Mouse (Mus musculus) mouse embryonic stem cell (cell line): ENCODE data around the gene Cryzl2.

Experiments
- in situ Hi-C, 2 experiments: fragments of 300-500 bp; cut with MboI; formaldehyde crosslinking; loops; 1 replicate in 1 of 2; 3 replicates in 1 of 2; pipeline ENCODE4 v1.14.3; 2019 to 2020; ENCODE audit warnings: low sequenced_read_pairs in 2 of 2, low pct_unique_long_range_greater_than_20kb in 1 of 2, mixed read lengths in 1 of 2; ENCODE audit not compliant: unreplicated experiment in 1 of 2

The Cryzl2 gene

DNA sequence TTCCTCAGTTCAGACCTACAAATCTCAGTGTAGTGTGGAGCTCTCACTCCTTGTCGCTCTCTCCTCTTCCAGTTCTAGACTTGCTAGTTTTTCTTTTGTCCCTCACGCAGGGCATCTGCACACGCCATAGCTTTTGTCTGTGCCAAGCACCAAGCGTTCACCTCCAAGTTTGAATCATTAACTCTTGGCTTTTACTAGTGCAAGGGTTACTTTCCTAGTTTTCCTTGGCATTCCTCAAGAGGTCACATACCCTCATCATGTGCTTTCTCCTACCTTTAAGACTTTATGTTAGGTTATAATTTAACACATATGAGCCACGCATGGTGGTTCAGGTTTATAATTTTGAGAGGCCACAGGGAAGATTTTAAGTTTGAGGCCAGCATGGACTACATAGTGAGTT is 2.9 kb downstream of the Cryzl2 start:
- in situ Hi-C loops, result loop anchor here in 1 of 2 experiments (25.0 kb wide), 1 partner anchor 374 kb away; no protein-coding TSS in a partner anchor

DNA sequence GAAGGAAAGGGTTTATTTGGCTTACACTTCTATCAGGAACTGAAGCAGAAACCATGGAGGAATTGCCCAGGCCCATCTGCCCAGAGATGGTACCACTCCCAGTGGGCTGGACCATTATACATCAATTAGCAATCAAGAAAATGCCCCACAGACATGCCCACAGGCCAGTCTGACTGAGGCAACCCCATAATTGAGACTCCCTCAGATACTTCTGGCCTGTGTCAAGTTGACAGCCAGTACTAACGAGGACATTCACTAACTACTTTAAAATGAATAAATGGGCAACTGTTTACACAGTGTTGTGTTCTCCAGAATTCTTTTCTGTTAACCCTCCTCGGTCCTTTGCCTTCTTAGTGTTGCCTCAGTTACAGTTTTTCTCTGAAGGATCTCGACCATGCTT is 4.0 kb downstream of the Cryzl2 start:
- in situ Hi-C loops, result loop anchor here in 1 of 2 experiments (25.0 kb wide), 1 partner anchor 375 kb away; no protein-coding TSS in a partner anchor

DNA sequence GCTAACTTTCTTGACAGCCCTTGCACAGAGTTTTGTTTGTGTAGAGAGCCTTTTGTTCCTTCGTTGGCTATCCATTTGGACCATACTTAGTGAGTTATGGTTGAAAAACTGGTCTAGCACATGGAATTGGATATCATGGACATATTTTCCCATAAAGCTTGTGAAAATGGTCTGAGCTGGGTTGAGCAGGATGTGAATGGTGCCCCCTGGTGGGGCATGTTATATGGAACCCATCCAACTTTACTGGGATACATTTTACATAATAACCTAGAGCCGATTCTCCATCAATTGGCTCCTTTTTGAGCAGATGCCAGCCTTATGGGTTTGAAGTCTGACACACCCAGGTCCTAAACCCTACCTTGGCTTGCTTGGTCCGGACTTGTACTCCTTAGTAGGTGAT is 6.8 kb downstream of the Cryzl2 start:
- in situ Hi-C loops, result loop anchor here in 1 of 2 experiments (25.0 kb wide), 1 partner anchor 378 kb away; no protein-coding TSS in a partner anchor

DNA sequence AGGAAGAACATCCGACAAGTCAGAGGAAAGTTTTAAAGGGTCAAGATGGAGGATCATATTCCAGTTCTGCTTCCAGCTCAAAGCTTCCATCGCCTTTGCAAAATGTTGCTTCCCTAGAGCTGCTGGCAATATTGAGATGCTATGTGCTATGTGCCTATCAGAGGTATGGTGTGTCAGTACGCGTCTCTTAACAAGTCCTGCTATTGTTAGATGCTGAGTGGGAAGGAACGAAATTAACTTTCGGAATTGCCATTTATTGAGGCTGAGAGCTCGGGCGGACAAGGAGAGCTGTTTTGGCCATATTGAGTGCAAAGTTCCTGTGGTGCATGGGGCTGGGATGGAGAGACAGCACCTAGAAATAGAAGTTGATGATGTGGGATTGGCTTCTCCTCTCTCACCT is 9.5 kb downstream of the Cryzl2 start:
- in situ Hi-C loops, result loop anchor here in 1 of 2 experiments (25.0 kb wide), 1 partner anchor 381 kb away; no protein-coding TSS in a partner anchor

DNA sequence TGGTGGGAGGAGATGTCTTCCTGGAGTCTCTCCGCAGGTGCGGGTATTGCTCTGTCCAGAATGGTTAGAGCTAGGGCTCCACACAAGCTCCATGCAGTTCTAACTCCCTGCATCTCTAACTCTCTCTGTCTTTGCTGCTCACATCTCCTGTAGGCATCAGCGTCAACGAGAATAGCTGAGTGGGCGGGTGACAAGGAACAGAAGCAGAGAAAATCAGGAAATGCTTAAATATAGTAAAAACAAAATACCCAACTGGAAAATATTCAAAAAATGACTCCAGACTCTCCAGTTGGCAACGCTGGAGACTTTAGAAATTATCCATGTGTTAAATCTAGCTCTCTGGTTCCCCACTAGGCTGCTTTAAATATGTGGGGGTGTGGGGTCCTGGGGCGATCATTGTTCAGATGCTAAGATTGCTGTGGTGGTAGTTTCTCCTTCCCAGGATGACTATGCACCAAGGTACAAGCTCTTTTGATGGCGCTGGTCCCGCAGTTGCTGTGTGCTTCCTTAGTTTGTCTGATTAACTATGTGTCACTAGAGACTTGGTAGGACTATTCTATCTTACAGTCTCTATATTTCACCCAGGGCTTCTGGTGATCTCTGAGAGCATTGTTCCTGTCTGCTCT is 12.5 kb downstream of the Cryzl2 start:
- in situ Hi-C loops, result loop anchor here in 1 of 2 experiments (25.0 kb wide), 1 partner anchor 384 kb away; no protein-coding TSS in a partner anchor

DNA sequence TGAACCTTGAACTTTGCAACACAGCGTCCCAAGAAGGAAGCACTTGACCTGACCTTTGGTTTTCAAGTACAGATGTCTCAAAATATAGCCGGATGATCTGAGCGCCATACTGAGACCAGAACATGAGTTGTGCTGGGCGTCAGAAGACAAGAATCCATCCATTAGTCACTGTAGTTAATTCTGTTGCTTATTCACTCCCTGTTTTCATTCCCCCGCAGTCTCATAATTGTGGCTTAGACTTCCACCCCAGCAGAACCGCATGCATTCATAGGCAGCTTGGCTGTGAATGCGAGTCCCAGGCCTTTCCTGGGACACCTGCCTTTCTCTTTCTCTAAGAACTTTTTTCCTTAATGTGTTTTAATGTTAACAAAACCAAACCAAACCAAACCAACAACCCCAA is 14.3 kb downstream of the Cryzl2 start:
- in situ Hi-C loops, result loop anchor here in 1 of 2 experiments (25.0 kb wide), 1 partner anchor 385 kb away; no protein-coding TSS in a partner anchor

DNA sequence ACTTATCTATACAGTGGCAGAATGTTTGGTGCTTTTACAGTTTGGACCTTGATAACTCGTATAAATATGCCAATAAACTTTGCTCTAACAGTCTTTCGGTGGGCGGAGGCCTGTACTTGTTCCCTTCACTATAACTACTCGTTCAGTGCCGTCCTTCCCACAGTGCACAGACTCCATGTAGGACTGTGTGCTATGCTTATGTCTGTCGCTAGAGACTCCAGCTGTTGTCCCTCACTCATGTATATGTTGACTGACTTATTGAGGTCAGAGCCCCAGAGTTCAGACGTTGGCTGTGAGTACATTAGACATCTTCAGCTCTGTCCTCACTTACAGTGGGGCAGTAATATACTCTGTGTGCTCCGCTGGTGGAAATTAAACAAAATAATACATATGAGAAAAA is 16.5 kb downstream of the Cryzl2 start:
- in situ Hi-C loops, result loop anchor here in 1 of 2 experiments (25.0 kb wide), 1 partner anchor 388 kb away; no protein-coding TSS in a partner anchor

DNA sequence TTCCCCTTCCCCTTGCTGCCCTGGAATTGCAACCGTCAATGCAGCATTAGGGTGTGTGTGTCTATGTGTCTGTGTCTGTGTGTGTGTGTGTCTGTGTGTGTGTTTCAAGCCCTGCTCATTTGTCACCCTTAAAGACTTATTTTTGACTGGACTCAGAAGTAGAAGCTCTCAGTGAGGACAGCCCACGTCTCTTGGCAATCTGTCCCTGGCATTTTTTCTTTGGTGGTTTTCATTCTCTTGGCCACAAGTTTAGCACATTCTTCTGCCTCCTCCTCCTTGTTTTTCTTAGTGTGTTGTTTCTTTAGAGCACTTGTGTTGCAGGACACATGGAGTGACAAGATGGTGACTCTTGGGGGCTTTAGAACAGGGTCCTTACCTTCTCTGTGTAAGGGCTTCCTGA is 17.9 kb downstream of the Cryzl2 start:
- in situ Hi-C loops, result no loop called here

DNA sequence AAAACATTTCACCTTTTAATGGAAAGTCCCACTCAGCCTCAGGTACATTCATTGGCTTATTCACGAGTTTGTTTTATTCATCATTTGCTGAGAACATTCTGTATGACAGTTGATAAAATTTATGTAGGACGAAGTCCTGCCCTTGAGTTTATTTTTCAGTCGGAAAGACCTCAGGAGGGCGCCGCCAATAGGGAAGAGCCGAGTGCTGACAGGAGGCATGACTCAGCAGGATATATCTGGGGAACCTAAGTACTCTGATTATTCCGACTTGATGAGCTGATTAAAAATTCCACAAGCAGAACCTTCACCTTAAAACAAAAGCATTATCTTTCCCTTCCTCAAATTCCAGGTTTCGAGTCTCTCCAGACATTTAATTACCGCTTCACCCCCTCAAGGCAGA is 21.7 kb downstream of the Cryzl2 start:
- in situ Hi-C loops, result no loop called here

DNA sequence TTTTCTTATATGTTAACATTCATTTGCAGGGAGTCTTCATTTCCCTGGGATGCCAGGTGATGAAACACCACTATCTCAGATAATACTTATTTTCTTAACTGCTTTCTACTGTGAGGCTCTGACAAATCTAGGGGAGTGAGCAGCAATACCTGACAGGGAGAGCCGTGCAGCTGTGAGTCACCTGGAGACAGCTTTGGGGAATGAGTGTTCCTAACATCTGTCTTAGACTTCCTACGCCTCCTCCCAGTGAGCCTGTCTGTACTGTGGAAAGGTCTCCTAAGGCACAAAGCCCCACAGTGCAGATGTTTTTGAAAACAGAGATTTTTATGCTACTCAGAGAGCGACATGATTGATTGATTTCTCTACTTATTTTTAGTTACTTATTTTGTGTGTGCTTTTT is 22.5 kb downstream of the Cryzl2 start:
- in situ Hi-C loops, result no loop called here

DNA sequence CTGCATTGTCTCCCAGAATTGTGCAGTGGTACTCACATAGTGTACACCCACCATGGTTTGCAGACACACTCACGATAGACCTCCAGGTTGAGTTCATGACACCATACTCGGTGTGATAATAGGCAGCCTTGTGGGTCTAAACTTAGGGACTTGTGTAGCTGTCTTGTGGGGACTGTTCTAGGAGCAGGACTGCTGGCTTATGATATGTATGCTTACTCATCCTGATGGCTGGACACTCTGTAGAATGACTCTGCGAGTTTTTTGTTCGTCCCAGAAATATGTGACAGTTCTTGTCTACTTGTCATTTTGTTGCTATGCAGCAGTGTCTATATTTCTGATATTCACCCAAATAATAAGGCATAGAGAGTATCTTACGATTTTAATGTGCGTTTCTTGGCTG is 23.3 kb downstream of the Cryzl2 start:
- in situ Hi-C loops, result no loop called here

DNA sequence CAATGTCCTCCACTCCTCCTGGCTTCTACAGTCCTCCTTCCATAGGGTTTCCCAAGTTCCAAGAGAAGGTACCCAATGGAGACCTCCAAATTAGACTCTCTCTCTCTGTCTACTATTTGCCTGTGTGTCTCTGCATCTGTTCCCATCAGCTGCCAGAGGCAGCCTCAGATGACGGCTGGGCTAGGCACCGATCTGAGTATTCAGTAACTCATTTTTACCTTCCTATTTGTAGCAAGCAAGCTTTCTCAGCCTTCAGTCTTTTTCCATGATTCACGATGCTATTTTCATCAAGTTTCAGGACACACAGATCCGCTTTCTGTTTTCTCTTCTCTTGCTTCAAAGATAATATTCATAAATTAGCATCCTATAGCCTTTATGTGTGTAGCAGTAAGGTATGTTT is 25.8 kb downstream of the Cryzl2 start:
- in situ Hi-C loops, result no loop called here

DNA sequence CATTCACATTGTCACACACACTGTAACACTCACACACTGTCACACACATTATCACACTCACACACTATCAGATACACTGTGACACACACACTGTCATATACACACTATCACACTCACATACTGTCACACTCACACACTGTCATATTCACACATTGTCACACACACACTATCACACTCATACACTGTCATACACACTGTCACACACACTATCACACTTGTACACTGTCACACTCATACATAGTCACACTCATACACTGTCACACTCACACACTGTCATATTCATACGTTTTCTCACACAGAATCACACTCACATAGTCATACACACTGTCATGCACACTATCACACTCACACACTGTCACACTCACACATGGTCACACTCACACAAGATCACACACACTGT is 42.3 kb downstream of the Cryzl2 start:
- in situ Hi-C loops, result no loop called here

DNA sequence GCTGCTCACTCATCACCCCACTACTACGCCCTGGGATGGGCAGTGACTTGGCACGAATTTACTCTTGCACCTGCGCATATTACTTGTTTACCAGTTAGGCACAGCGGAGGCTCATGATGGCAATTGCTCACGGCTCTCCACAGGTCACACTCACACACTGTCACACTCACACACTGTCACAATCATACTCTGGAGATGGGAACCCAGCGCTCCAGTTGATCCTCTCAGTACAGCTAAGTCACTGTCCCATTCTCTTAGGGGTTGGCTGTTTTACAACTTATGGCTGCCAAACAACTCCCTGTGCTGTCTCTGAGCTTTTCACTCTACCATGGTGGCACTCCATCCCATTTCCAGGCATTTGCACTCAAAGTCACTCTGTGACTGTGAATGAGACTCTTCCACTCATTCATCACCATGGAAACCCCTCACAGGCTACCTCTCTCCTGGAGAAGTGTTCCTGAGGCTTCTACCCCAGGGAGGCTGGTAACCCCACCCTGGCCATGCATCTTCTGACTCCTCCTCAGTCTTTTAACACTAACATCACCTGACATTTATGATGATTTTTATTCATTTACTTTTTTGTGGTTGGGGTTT is 43.1 kb downstream of the Cryzl2 start:
- in situ Hi-C loops, result no loop called here

DNA sequence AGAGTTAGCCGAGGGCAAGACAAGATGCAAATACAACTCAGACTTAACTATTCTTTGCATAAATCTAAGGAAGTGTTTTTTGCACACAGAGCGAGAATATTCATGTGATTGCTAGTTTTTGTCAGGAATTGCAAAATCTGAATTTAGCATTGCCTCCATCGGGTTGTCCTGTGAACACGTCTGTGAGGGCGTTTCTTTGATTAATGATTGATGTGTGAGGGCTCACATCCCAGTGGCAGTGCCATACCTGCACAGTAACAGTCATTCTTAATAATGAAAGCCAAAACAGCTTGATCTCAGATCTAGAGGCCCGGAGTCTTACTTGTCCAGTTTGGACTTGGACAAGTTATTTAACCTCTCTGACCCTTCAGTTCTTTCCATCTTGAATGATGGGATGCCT is 44.7 kb downstream of the Cryzl2 start:
- in situ Hi-C loops, result no loop called here

DNA sequence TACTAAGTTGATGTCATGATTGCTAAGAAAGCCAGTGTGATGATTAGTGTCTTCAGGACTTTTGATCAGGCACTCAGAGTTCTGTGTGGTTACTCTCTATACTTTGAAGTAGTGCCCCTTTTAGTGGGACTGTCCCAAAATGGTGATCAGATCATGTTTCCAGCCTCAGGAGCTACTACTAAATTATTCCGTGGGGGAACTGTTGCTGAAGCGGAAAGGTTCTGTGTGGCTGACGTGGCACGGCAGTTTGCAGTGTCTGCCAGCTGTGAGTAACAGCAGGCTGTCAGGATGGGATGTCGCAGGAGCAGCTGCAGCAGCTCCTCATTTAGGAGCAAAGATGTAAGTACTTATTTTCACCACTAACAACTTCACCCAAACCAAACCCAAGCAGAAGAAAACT is 48.1 kb downstream of the Cryzl2 start, which contains the start of gene Sec16b:
TSS of gene Sec16b (plus strand) at position 207 of the 400 bp plus-strand sequence.
- in situ Hi-C loops, result no loop called here

DNA sequence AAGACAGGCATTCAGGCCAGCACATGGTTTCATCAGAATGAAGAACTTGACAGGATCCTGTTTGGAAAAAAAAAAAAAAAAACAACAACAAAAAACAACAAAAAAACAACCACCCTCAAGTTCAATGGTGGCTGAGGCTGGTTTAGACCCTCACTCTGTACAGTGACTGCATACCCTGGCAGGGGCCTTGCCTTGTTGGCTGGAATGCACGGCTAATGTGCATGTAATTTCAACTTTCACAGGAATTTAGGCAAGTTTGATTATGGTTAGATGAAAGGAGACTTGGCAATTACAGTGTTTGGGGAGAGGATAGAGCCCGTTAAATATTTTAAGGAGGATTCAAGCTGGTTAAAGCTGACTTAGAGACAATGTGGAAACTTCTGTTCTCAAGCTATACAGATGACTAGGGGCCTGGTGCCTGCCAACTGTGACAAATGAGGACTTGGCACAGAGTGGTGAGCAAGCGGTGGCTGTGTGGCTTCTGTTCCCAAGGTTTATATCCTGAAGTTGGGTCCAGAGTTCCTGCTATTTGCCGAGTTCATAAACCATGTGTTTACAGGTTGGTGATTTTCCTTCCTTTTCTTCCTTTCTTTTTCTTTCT is 48.7 kb downstream of the Cryzl2 start:
- in situ Hi-C loops, result no loop called here

DNA sequence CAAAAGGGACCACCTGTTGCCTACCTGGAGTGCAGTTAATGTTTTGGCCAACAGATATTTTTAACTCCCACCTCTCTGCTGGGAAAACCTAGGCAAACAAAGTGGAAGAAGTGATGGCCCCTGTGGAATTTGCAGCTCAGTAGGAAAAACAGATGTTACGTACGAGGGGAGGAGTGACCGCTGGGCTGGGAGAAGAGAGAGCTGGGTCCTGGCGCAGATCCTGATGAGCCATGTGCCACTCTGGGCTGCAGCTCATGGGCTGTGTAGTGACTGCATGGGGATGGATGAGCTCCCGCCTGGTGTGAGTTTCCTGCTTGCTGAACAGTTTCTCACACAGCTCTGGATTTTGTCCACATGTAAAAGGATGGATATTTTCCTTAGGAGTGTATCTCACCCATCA is 49.4 kb downstream of the Cryzl2 start:
- in situ Hi-C loops, result no loop called here

DNA sequence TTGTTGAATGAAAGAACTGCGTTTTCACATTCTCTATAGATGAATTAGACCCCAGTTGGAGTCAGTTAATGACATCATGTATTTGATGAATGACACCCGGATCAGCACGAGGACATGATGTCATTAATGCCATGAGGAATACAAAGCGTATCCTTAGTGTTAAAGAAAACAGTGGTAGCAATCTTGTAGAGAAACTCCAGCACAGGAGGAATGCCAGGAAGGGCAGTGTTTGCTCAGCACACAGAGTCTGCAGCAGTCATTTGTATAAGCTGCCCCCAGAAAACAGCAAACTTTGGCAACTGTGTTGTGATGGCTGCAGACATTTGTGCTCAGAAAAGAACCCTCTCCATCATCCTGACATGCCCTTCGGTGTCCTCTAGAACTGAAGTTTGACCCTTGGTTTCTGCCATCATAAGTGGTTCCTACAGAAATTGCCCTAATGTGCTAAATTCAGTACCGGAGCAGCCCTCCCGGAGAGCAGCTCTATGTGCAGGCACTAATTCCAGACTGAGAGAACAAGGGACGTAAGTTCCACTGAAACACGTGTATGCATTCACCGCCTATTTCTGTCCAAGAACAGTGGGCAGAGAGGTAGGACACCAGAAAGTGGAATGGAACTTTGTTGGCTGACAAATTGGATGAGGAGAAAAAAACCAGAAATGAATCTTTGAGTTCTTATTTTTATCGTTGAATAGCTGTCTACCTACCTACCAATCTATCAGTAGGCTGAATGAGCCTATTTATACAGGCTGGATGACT is 54.5 kb downstream of the Cryzl2 start:
- in situ Hi-C loops, result no loop called here
